Mouse (Mus musculus) lung, postnatal 0 days (tissue): ENCODE results near the gene Gmppb.
A peak's percentile ranks its signal among the peaks of the same experiment; 100 is the strongest.

Experiments used
- CTCF ChIP-seq: IDR thresholded peaks from 2 replicates; pipeline ENCODE4 v1.5.1; 2016; ENCODE audit warnings: antibody characterized with exemption, mild to moderate bottlenecking
- EP300 ChIP-seq: IDR thresholded peaks from 2 replicates; pipeline ENCODE4 v1.6.1; 2016; ENCODE audit warnings: antibody characterized with exemption, mild to moderate bottlenecking, control low read depth

DNA sequence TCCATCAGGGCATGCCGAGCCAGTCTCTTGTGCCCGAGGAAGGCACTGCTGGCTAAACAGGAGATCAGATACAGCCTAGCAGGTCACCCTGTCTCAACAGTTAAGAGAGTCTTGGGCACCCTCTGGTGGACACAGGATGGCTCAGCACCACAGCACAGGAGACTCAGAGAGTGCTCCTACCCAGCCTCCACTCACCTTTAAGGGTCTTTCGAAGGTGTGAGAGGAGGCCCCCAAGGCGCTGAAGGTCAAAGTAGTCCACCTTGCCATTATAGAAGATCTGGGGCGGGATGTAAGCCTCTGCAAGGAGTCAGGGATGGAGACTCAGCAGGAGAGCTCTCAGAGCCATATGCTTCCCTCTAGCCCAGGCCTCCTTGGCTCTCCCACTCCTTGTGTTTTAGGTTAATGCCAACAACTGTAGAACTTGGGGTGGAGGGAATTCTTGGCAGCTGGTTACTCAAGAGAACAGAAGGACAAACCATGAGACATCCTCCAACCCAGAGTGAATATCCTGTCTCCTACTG is 16.5 kb downstream of the Gmppb start:
- TF ChIP-seq CTCF (peak; percentile 81), EP300 (no peak)
